Mouse (Mus musculus): ENCODE data around the gene Mthfr.

DNA sequence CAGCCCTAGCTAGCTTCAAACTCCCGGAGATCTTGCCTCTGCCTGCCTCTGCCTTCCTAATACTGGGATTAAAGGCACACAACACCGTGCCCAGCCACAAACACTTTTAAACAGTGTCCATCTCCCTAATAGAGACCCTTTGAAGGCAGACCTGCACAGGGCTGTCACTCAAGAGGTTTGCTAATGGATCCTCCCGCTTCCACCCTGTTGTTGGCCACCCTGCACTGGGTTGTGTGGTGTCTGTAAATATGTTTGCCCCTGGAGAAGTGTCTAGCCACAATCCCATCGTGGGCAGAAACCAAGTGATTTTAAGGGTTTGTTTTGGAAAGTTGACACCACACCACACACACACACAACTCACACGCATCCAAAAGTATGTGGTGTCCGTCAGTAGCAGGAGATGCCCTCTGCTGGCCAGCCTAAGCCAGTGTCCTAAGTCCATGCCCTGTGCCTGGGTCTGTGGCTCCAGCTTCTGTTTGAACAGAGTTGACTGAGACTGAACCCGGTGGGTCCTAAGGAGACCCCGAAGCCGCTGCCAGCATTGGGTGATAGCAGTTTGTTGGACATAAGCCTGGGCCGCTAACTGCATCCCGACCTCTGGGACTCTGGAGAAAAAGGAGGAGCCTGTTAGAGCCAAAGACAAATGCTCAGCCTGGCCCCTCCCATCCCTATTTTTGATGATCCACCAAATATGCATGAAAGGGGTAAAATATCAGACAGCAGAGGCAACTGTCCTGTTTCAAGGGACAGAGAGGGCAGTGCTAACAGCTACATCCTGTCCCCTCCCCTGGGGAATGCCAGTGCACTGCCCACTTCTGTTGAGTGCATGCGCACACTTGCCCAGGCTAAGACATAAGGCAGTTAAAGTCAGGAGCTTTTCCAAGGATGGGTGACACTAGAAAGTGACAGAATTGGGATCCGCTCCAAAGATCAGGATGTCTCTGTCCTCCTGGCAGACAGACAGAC, 21.5 kb downstream of the Mthfr start:
- TF ChIP-seq POLR2A (IDR thresholded peaks at IDR 0.05; ENCODE audit: extremely low read depth, insufficient read depth, low read length) (no peak), CTCF (IDR thresholded peaks at IDR 0.05; ENCODE audit: low read depth, low read length) (peak; percentile 95)
